Mouse (Mus musculus) cerebellum, adult 2 months (tissue): ENCODE results near the gene Nrarp. TPM values are rescaled to one million over a fixed set of nuclear protein-coding genes. Genes with fewer than 3 reads are reported as not detected.

Source experiments
- DNase-seq, 2 experiments: peaks; one replicate each; pipeline ENCODE4 v3.0.0; 2021
- H3K27ac ChIP-seq: fragments of 200-500 bp; 2 replicates; pipeline ENCODE4 v1.5.1; 2012; ENCODE audit warnings: low read length, control low read depth, inconsistent platforms; ENCODE audit not compliant: insufficient read depth
- H3K27me3 ChIP-seq: fragments of 200-500 bp; 2 replicates; pipeline ENCODE4 v1.6.1; 2012; ENCODE audit warnings: inconsistent platforms, mild to moderate bottlenecking, low read length, moderate library complexity; ENCODE audit not compliant: control insufficient read depth, insufficient read depth
- H3K4me1 ChIP-seq: fragments of 200-500 bp; 2 replicates; pipeline ENCODE4 v1.6.1; 2011; ENCODE audit warnings: low read length; ENCODE audit not compliant: control insufficient read depth, insufficient read depth
- H3K4me3 ChIP-seq: fragments of 200-500 bp; replicated peaks from 2 replicates; pipeline ENCODE3; 2011; ENCODE audit warnings: mild to moderate bottlenecking, low read depth, low read length, control low read depth; ENCODE audit not compliant: insufficient read depth
- CTCF ChIP-seq: fragments of 200-500 bp; IDR thresholded peaks from 2 replicates; pipeline ENCODE4 v1.5.1; 2011; ENCODE audit warnings: low read depth, mild to moderate bottlenecking, control low read depth, low read length, moderate library complexity, borderline replicate concordance; ENCODE audit not compliant: insufficient read depth
- POLR2A ChIP-seq: fragments of 200-500 bp; IDR thresholded peaks from 2 replicates; pipeline ENCODE4 v1.6.1; 2011; ENCODE audit warnings: low read length, control low read depth, borderline replicate concordance; ENCODE audit not compliant: insufficient read depth
- WGBS: fragments of 180-500 bp; shearing (Covaris S2); methylation state at CpG from one replicate; pipeline ENCODE4 v1.1.7; 2018; 5-methylcytosine and 5-hydroxymethylcytosine counted together
- polyA plus RNA-seq: library from polyadenylated mRNA; depleted of rRNA; stranded (reverse); fragments of >200 nt; gene quantifications from 2 replicates; pipeline ENCODE4 v1.2.3, GENCODE M21; 2012; rRNA removed

The Nrarp gene
- 7.7 and 9.4 TPM in 2 replicates for polyA plus RNA-seq

DNA sequence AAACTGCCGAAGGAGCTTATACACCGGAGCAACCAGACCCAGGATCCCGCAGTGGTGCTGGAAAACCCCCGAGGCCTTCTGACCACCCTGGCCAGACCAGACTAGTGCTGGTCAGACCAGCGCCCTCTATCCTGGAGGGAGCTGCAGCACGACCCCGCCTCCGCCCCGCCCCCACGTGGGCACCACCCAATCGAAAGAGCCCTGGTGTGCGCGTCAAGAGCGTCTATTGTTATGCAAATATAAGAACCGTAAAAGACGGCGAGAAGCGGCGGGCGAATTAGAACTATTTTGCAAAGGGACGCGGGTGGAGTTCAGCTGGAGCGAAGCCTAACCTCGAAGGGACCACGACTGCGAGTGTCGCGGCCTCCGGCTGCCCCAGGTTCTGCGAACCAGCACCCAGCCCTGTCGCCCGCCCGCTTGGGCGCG lies at the start of gene Nrarp:
Nrarp (plus strand) TSS at position 281 of the 426 bp plus-strand sequence.
- H3K27ac ChIP-seq, result no peak within 1 kb of the TSS
- 1% methylated on average over 35 of the region's 35 CpGs for WGBS
- no peaks in the 10 kb centered on the region; the same call in 1 of the 2 replicates for H3K27me3 ChIP-seq
- peak; percentile 85 to 89 for DNase-seq
- H3K4me3 ChIP-seq, result peak within 1 kb of the TSS; percentile 62
- TF ChIP-seq CTCF (peak; percentile 34; the same call in 1 of the 2 replicates), POLR2A (peak; percentile 17; the same call in 1 of the 2 replicates)
- peaks cover 2% of the 10 kb centered on the region for H3K4me1 ChIP-seq

DNA sequence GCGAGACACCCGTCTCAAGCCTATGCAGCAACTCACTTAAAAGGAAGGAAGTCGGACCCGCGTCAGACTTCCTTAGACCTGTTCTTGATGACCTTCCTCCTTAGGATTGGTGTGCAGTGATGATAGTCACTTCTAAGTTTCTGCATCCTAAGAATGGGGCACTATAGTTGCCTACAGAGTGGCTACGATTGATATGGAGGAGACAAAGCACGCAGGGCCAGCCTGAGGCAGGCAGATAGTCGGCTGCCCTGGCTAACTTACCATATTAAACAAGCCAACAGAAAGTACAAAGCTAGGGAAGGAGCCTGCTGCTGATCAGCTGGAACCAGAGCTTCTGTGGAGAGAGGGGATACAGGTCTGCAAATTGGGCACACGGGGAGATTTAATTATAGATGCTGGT lies 49.0 kb upstream of the Nrarp start:
- no peak for DNase-seq
- H3K27ac ChIP-seq, result no peak overlapping the region
- no peak for TF ChIP-seq CTCF
- no peak for TF ChIP-seq POLR2A
- 75% methylated on average over 9 of the region's 9 CpGs for WGBS
- H3K27me3 ChIP-seq, result no peaks in the 10 kb centered on the region
- no peak overlapping the region for H3K4me3 ChIP-seq
- no peaks in the 10 kb centered on the region for H3K4me1 ChIP-seq

GRCm38 (mm10) chr2:25137832-25138231 lies 42.7 kb upstream of the Nrarp start:
- no peak for DNase-seq
- H3K4me3 ChIP-seq, result no peak overlapping the region
- WGBS, result 68% methylated on average over 6 of the region's 6 CpGs
- no peaks in the 10 kb centered on the region for H3K27me3 ChIP-seq
- H3K27ac ChIP-seq, result no peak overlapping the region
- TF ChIP-seq POLR2A, result no peak
- TF ChIP-seq CTCF, result no peak
- no peaks in the 10 kb centered on the region for H3K4me1 ChIP-seq

GRCm38 (mm10) chr2:25141185-25141584 lies 39.4 kb upstream of the Nrarp start:
- no peak overlapping the region for H3K27ac ChIP-seq
- no peak for DNase-seq
- WGBS, result 76% methylated on average over 4 of the region's 4 CpGs

DNA sequence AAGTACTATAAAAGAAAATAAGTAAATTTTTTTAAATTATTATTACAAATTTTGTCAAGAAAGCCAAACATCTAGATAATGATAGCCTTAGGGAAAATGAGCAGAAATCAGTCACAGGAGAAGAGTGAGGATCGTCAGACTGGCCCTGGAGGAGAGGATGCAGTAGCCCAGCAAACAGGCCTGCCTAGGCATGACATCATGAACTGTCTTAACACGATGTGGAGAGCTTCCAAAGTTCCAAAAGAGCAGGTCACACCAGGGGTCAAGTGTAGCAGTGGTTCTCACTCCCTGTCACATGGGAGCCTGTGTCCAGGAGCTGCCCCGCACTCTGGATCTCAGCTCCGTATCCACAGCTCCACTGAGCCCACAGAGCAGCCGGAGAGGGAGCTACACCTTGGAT lies 38.6 kb upstream of the Nrarp start:
- H3K4me3 ChIP-seq, result no peak overlapping the region
- TF ChIP-seq CTCF, result no peak
- no peak for TF ChIP-seq POLR2A
- H3K27me3 ChIP-seq, result no peaks in the 10 kb centered on the region
- H3K4me1 ChIP-seq, result no peaks in the 10 kb centered on the region
- WGBS, result 85% methylated on average over 5 of the region's 5 CpGs
- H3K27ac ChIP-seq, result no peak overlapping the region
- DNase-seq, result no peak

More at GRCm38 (mm10) chr2:25141185-25141584, 39.4 kb upstream of the Nrarp start:
- no peaks in the 10 kb centered on the region for H3K4me1 ChIP-seq
- H3K27me3 ChIP-seq, result no peaks in the 10 kb centered on the region
- no peak overlapping the region for H3K4me3 ChIP-seq
- TF ChIP-seq POLR2A (no peak), CTCF (no peak)

GRCm38 (mm10) chr2:25145346-25145745 lies 35.2 kb upstream of the Nrarp start:
- 77% methylated on average over 6 of the region's 6 CpGs for WGBS
- TF ChIP-seq POLR2A, result no peak
- no peak overlapping the region for H3K27ac ChIP-seq
- no peaks in the 10 kb centered on the region for H3K4me1 ChIP-seq
- no peak for DNase-seq
- no peak overlapping the region for H3K4me3 ChIP-seq
- H3K27me3 ChIP-seq, result no peaks in the 10 kb centered on the region

- no peak overlapping the region for H3K4me3 ChIP-seq
- TF ChIP-seq POLR2A (no peak), CTCF (no peak)
- H3K4me1 ChIP-seq, result no peaks in the 10 kb centered on the region
- no peak overlapping the region for H3K27ac ChIP-seq
- DNase-seq, result no peak
- no peaks in the 10 kb centered on the region for H3K27me3 ChIP-seq
- WGBS, result 81% methylated on average over 5 of the region's 5 CpGs
Observed at GRCm38 (mm10) chr2:25147398-25147797, 33.2 kb upstream of the Nrarp start.

DNA sequence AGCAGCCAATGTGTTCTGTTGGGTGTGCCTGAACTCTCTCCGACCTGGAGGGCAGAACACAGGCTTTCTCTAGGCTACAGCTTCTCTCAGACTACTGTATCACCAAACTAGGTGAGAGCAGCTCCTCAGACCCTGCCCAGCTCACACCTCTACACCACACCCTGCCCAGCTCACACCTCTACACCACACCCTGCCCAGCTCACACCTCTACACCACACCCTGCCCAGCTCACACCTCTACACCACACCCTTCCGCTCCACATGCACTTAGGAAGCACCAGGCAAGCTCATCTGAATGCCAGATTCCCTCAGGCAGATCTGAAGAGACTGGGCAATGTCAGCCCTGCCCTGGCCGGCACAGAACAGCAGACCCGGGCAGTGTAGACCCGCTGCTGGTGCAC lies 32.7 kb upstream of the Nrarp start:
- Histone ChIP-seq H3K27ac (no peak overlapping the region), H3K4me3 (no peak overlapping the region), H3K27me3 (no peaks in the 10 kb centered on the region), H3K4me1 (no peaks in the 10 kb centered on the region)
- 81% methylated on average over 5 of the region's 5 CpGs for WGBS
- TF ChIP-seq CTCF, result no peak
- TF ChIP-seq POLR2A, result no peak
- no peak for DNase-seq

GRCm38 (mm10) chr2:25149643-25150042 lies 30.9 kb upstream of the Nrarp start:
- WGBS, result 78% methylated on average over 2 of the region's 2 CpGs
- H3K27me3 ChIP-seq, result no peaks in the 10 kb centered on the region
- H3K4me3 ChIP-seq, result no peak overlapping the region
- no peak for DNase-seq
- no peak overlapping the region for H3K27ac ChIP-seq
- H3K4me1 ChIP-seq, result no peaks in the 10 kb centered on the region
- TF ChIP-seq CTCF (no peak), POLR2A (no peak)
